Mouse (Mus musculus) embryonic facial prominence, embryonic 13.5 days (tissue): ENCODE results near the gene Ruvbl2. TPM values are rescaled to one million over a fixed set of nuclear protein-coding genes. Genes with fewer than 3 reads are reported as not detected.
"Not testable (repeated sequence)": the region's sequence is repeated elsewhere in the genome, so short reads cannot be mapped to it uniquely, and the experiment has no call there.

Experiments
- ATAC-seq: fragments of 200-750 bp; cut with Nextera tagmentation; 2 replicates; pipeline ENCODE4 v1.8.0; 2017; ENCODE audit warnings: low read depth; ENCODE audit not compliant: insufficient number of reproducible peaks, insufficient read depth, low FRiP score, low TSS enrichment
- H3K27ac ChIP-seq: fragments of 300-500 bp; sonication (generic); 2 replicates; pipeline ENCODE4 v1.5.1; 2015; ENCODE audit warnings: moderate library complexity, mild to moderate bottlenecking, inconsistent platforms
- H3K27me3 ChIP-seq: fragments of 300-500 bp; sonication (generic); 2 replicates; pipeline ENCODE4 v1.6.1; 2015; ENCODE audit warnings: mild to moderate bottlenecking, inconsistent platforms
- H3K36me3 ChIP-seq: fragments of 300-500 bp; sonication (generic); 2 replicates; pipeline ENCODE4 v1.6.1; 2015; ENCODE audit warnings: mild to moderate bottlenecking, inconsistent platforms
- H3K4me1 ChIP-seq: fragments of 300-500 bp; sonication (generic); 2 replicates; pipeline ENCODE4 v1.6.1; 2015; ENCODE audit warnings: inconsistent platforms
- H3K4me2 ChIP-seq: fragments of 300-500 bp; sonication (generic); 2 replicates; pipeline ENCODE4 v1.6.1; 2015; ENCODE audit warnings: moderate library complexity, mild to moderate bottlenecking, inconsistent platforms
- H3K4me3 ChIP-seq: fragments of 300-500 bp; sonication (generic); 2 replicates; pipeline ENCODE4 v1.5.1; 2015; ENCODE audit warnings: mild to moderate bottlenecking, inconsistent platforms
- H3K9ac ChIP-seq: fragments of 300-500 bp; sonication (generic); 2 replicates; pipeline ENCODE4 v1.6.1; 2015; ENCODE audit warnings: mild to moderate bottlenecking, inconsistent platforms
- H3K9me3 ChIP-seq: fragments of 300-500 bp; sonication (generic); 2 replicates; pipeline ENCODE4 v1.6.1; 2016; ENCODE audit warnings: inconsistent platforms
- WGBS: fragments of 180-500 bp; shearing (Covaris S2); methylation state at CpG from one replicate; pipeline ENCODE4 v1.1.7; 2015; ENCODE audit warnings: mixed read lengths; 5-methylcytosine and 5-hydroxymethylcytosine counted together
- polyA plus RNA-seq: library from polyadenylated mRNA; unstranded; fragments of >200 nt; fragmentation: Nextera tagmentation; extraction: Ambion mirVana; gene quantifications from 2 replicates; pipeline ENCODE4 v1.2.1, GENCODE M21; 2015

Ruvbl2 gene
- 141 and 148 TPM in 2 replicates for polyA plus RNA-seq

- no peaks in the 10 kb centered on the region for H3K9me3 ChIP-seq
- peak within 1 kb of the TSS; percentile 12 for H3K4me3 ChIP-seq
- H3K27me3 ChIP-seq, result no peaks in the 10 kb centered on the region
- peak; percentile 23; the same call in 1 of the 2 replicates for ATAC-seq
- peak within 1 kb of the TSS; percentile 46; the same call in 1 of the 2 replicates for H3K9ac ChIP-seq
- H3K4me1 ChIP-seq, result peaks cover 42% of the 10 kb centered on the region
- peaks cover 30% of the 10 kb centered on the region for H3K36me3 ChIP-seq
- peak within 1 kb of the TSS; percentile 5; the same call in 1 of the 2 replicates for H3K27ac ChIP-seq
- peak within 1 kb of the TSS; percentile 45 for H3K4me2 ChIP-seq
- 15% methylated on average over 19 of the region's 19 CpGs for WGBS
These were observed at the start of gene Ruvbl2 for GRCm38 (mm10) chr7:45437521-45438276. Gene Ruvbl2, minus strand, starts transcription at chr7:45438096.

- H3K27me3 ChIP-seq, result no peaks in the 10 kb centered on the region
- H3K27ac ChIP-seq, result peak within 1 kb of the TSS; percentile 22; the same call in 1 of the 2 replicates
- peaks cover 2% of the 10 kb centered on the region; the same call in 1 of the 2 replicates for H3K36me3 ChIP-seq
- no peaks in the 10 kb centered on the region for H3K9me3 ChIP-seq
- H3K9ac ChIP-seq, result no peak within 1 kb of the TSS
- H3K4me3 ChIP-seq, result no peak within 1 kb of the TSS
- ATAC-seq, result no peak
- WGBS, result 78% methylated on average over 12 of the region's 12 CpGs
- peaks cover 27% of the 10 kb centered on the region for H3K4me1 ChIP-seq
- H3K4me2 ChIP-seq, result no peak within 1 kb of the TSS
These were observed 49.0 kb upstream of the Ruvbl2 start, which contains the start of gene Gm45808 for GRCm38 (mm10) chr7:45486761-45487415. Gene Gm45808, minus strand, starts transcription at chr7:45486811.

DNA sequence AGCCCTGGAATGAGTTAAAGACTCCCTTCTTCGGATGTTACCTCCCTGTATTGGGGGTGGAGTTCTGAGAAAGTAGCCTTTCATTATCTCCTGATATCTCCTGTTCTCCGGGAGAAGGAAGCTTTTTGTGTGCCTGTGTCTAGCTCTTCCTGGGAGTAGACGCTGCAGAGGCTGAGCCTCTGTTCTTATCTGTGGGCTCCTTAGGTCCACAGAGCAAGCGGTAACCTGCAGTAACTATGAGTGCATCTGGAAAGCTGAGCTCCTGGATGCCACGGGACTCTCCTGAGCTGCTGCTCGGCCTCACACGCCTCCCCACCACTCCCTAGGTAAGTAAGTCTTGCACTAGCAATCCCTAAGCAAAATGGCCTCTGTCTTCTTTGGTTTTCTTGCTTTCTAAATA lies 48.3 kb upstream of the Ruvbl2 start:
- Histone ChIP-seq H3K4me3 (no peak overlapping the region), H3K9ac (no peak overlapping the region), H3K4me1 (peaks cover 24% of the 10 kb centered on the region), H3K27me3 (no peaks in the 10 kb centered on the region), H3K27ac (no peak overlapping the region), H3K4me2 (no peak overlapping the region), H3K9me3 (no peaks in the 10 kb centered on the region), H3K36me3 (no peaks in the 10 kb centered on the region)
- 68% methylated on average over 7 of the region's 7 CpGs for WGBS
- ATAC-seq, result no peak

DNA sequence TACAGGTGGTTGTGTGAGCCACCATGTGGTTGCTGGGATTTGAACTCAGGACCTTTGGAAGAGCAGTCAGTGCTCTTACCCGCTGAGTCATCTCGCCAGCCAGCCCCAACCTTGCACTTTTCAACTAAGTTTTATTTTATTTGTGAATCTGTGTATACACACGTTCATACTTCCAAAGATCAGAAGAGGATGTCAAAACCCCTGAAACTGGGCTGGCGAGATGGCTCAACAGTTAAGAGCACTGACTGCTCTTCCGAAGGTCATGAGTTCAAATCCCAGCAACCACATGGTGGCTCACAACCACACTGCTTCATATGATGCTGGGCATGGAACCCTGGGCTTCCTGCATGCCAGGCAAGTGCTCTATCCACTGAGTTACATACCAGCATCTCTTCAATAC lies 47.1 kb upstream of the Ruvbl2 start:
- not testable (repeated sequence) for H3K27ac ChIP-seq, H3K4me3 ChIP-seq, H3K9ac ChIP-seq, H3K4me2 ChIP-seq, ATAC-seq, H3K27me3 ChIP-seq, H3K36me3 ChIP-seq, H3K9me3 ChIP-seq
- peaks cover 14% of the 10 kb centered on the region; the same call in 1 of the 2 replicates for H3K4me1 ChIP-seq
- WGBS, result 89% methylated on average over 5 of the region's 5 CpGs

DNA sequence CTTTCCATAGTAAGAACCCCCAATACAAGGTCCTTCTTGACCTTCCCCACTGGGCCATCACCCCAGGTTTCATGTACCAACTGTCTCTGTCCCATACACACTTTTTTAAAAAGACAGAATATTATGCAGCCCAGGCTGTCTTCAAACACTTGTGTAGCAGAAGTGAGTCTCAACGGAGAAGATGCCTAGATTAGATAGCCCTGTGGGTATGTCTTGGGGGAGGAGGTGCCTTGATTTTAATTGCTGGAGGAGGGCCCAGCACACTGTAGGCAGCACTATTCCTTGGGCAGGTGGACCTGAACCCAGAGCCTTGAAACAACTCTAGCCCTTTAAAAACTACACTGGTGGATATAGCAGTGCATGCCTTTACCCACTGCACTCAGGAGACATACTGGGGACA lies 44.3 kb upstream of the Ruvbl2 start:
- Histone ChIP-seq H3K4me1 (no peaks in the 10 kb centered on the region), H3K27me3 (no peaks in the 10 kb centered on the region), H3K9me3 (no peaks in the 10 kb centered on the region), H3K36me3 (no peaks in the 10 kb centered on the region), H3K9ac (no peak overlapping the region), H3K4me2 (no peak overlapping the region), H3K27ac (no peak overlapping the region), H3K4me3 (no peak overlapping the region)
- WGBS, result 81% methylated on average over 1 of the region's 1 CpGs
- ATAC-seq, result no peak

- H3K4me2 ChIP-seq, result no peak within 1 kb of the TSS
- no peak for ATAC-seq
- no peaks in the 10 kb centered on the region for H3K9me3 ChIP-seq
- 55% methylated on average over 15 of the region's 15 CpGs for WGBS
- H3K4me3 ChIP-seq, result no peak within 1 kb of the TSS
- H3K4me1 ChIP-seq, result no peaks in the 10 kb centered on the region
- H3K9ac ChIP-seq, result no peak within 1 kb of the TSS
- no peak within 1 kb of the TSS for H3K27ac ChIP-seq
- H3K36me3 ChIP-seq, result no peaks in the 10 kb centered on the region
- H3K27me3 ChIP-seq, result no peaks in the 10 kb centered on the region
These were observed 43.6 kb upstream of the Ruvbl2 start, which contains the start of gene Tulp2 for GRCm38 (mm10) chr7:45481374-45481927. Gene Tulp2, plus strand, starts transcription at chr7:45481877.

GRCm38 (mm10) chr7:45480310-45480709 lies 42.4 kb upstream of the Ruvbl2 start:
- H3K9me3 ChIP-seq, H3K27me3 ChIP-seq, H3K27ac ChIP-seq, H3K4me2 ChIP-seq, H3K9ac ChIP-seq, ATAC-seq, H3K4me3 ChIP-seq, H3K4me1 ChIP-seq, H3K36me3 ChIP-seq: not testable (repeated sequence)
- WGBS, result 80% methylated on average over 4 of the region's 4 CpGs

GRCm38 (mm10) chr7:45478774-45479173 lies 40.9 kb upstream of the Ruvbl2 start:
- 95% methylated on average over 7 of the region's 7 CpGs for WGBS
- no peak overlapping the region for H3K27ac ChIP-seq
- no peaks in the 10 kb centered on the region for H3K27me3 ChIP-seq
- H3K4me3 ChIP-seq, result no peak overlapping the region
- H3K36me3 ChIP-seq, result no peaks in the 10 kb centered on the region
- 0 out of 2 replicates have a peak, but pooled peaks cover 3% of the 10 kb centered on the region for H3K4me1 ChIP-seq
- no peak overlapping the region for H3K4me2 ChIP-seq
- H3K9me3 ChIP-seq, result no peaks in the 10 kb centered on the region
- no peak for ATAC-seq
- no peak overlapping the region for H3K9ac ChIP-seq

GRCm38 (mm10) chr7:45477003-45477402 lies 39.1 kb upstream of the Ruvbl2 start:
- no peak for ATAC-seq
- Histone ChIP-seq H3K27ac (0 out of 2 replicates have a peak overlapping the region, but pooled peaks have one; percentile 22), H3K4me3 (no peak overlapping the region), H3K9ac (no peak overlapping the region), H3K9me3 (no peaks in the 10 kb centered on the region), H3K4me1 (0 out of 2 replicates have a peak, but pooled peaks cover 3% of the 10 kb centered on the region), H3K27me3 (no peaks in the 10 kb centered on the region), H3K4me2 (no peak overlapping the region), H3K36me3 (no peaks in the 10 kb centered on the region)
- 9% methylated on average over 3 of the region's 3 CpGs for WGBS

DNA sequence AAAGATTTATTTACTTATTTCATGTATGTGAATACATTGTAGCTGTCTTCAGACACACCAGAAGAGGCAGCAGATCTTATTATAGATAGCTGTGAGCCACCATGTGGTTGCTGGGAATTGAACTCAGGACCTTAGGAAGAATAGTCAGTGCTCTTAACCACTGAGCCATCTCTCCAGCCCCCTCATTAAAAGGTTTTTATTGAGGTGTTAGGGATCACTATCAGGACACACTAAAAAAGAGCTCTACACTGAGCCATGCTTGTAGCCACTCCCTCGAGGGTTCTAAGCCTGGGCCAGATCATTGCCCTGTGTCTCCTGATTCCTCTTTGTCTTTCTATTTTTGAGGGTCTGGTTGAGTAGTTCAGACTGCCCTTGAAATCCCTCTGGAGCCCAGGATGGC lies 38.6 kb upstream of the Ruvbl2 start:
- no peaks in the 10 kb centered on the region for H3K9me3 ChIP-seq
- no peak overlapping the region for H3K27ac ChIP-seq
- ATAC-seq, result no peak
- 0 out of 2 replicates have a peak, but pooled peaks cover 3% of the 10 kb centered on the region for H3K4me1 ChIP-seq
- no peak overlapping the region for H3K9ac ChIP-seq
- H3K36me3 ChIP-seq, result no peaks in the 10 kb centered on the region
- 37% methylated on average over 1 of the region's 1 CpGs for WGBS
- H3K27me3 ChIP-seq, result no peaks in the 10 kb centered on the region
- no peak overlapping the region for H3K4me3 ChIP-seq
- H3K4me2 ChIP-seq, result no peak overlapping the region

- Histone ChIP-seq H3K36me3 (no peaks in the 10 kb centered on the region), H3K4me2 (peak overlapping the region; percentile 53), H3K4me3 (peak overlapping the region; percentile 30), H3K27ac (no peak overlapping the region), H3K9me3 (no peaks in the 10 kb centered on the region), H3K9ac (peak overlapping the region; percentile 60), H3K27me3 (no peaks in the 10 kb centered on the region), H3K4me1 (0 out of 2 replicates have a peak, but pooled peaks cover 3% of the 10 kb centered on the region)
- WGBS, result 64% methylated on average over 16 of the region's 16 CpGs
- ATAC-seq, result no peak
These were observed 37.5 kb upstream of the Ruvbl2 start for GRCm38 (mm10) chr7:45475291-45475969.
